Mouse (Mus musculus): ENCODE measurements around the gene Smyd3.

Gene Smyd3

DNA sequence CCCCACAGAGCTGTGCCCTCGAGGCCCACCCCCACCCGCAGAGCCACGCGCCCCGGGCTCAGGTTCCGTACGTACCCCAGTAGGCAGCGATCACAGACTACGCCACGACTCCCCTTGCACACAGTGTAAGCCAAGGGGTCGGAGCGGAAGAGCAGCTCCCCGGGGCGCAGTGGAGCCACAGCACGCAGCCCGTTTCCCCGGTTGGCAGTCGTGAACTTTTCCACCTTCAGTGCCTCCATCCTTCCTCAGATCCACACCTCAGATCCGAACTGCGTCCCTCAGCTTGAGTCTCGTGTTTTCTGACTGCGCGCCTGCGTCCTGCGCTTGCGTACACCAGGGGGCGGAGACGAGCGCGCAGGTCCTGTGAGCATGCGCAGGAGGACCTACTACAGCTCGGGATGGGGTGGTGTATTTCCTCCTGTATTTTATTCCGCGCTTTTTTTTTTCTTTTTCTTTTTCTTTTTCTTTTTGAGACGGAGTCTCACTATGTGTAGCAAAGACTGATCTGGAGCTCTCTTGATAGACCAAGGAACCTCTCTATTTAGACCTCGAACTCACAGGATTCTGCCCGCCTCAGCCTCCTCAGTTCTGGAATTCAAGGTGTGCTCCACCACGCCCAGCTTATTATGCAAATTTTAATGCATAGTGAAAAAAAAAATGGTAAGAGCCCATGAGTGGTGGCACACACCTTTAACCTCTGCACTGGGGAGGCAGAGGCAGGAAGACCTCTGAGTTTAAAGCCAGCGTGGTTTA, at the start of gene Smyd3:
Gene Smyd3 (minus strand): TSS at position 329 of the 753 bp plus-strand sequence.
- peak; percentile 89 for DNase-seq (ENCODE audit: low spot score)

- DNase-seq (ENCODE audit: low spot score), result no peak
These were observed 49.7 kb upstream of the Smyd3 start for GRCm38 (mm10) chr1:179567558-179567957.

DNA sequence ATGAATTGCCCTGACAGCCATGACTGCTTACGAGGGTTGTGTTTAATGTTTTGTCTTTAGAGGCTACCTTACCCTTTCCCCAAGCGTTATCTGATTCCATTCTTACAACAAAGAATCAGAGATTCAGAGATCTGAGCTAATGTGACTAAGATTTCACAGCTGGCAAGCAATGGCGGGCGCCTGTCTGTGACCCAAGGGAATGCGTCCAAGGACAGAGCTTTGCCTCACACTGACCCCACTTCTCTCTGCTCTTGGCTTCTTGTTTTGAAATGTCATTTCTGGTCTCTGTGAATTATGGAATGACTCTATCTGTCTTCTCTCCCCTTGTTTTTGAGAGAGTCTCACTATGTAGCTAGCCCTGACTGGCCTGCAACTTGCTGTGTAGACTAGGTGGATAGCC, 46.1 kb upstream of the Smyd3 start:
- DNase-seq (ENCODE audit: low spot score), result no peak

DNA sequence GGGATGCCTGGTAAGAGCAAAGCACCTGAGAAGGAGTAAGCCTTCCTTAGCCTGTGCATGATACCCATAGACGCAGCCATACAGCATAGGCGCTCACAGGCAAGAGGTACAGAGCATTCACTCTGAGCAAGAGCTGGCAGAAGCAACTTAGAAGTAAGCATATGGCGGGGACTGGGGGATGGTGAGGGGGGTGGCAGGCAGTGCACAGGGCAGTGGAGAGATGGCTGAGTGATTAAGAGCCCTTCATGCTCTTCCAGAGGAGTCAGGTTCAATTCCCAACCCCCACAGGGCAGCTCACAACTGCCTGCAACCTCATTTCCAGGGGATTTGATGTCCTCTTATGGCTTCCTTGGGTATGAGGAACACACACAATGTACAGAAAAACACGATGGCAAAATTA, 45.4 kb upstream of the Smyd3 start:
- no peak for DNase-seq (ENCODE audit: low spot score)

DNA sequence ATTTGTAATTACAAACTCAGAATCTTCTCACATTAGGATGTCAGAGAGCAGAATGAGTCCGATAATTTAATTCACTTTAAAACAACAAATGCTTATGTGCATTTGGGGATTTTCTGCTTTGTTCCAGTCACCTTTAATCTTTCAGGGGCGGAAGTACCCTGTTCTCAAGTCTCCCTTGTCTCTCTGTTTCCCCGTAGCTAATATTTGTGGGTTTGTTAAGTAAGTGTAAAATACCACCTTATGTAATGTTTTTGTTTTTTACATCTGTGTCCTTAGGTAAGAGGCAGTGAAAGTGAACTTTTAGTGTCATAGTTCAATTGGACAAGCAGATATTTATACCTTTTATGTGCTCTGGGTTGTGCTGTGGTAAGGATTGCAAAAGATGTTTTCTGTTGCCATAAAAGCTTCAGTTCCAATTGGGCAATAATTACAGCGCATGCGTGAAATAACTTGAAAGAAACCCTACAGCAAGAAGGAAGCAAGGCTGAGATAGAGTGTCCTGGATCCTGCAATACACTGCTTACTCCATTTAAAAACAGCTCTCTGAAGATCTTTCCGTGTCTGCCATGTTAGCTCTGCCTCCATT, 43.1 kb upstream of the Smyd3 start:
- DNase-seq (ENCODE audit: low spot score), result no peak

DNA sequence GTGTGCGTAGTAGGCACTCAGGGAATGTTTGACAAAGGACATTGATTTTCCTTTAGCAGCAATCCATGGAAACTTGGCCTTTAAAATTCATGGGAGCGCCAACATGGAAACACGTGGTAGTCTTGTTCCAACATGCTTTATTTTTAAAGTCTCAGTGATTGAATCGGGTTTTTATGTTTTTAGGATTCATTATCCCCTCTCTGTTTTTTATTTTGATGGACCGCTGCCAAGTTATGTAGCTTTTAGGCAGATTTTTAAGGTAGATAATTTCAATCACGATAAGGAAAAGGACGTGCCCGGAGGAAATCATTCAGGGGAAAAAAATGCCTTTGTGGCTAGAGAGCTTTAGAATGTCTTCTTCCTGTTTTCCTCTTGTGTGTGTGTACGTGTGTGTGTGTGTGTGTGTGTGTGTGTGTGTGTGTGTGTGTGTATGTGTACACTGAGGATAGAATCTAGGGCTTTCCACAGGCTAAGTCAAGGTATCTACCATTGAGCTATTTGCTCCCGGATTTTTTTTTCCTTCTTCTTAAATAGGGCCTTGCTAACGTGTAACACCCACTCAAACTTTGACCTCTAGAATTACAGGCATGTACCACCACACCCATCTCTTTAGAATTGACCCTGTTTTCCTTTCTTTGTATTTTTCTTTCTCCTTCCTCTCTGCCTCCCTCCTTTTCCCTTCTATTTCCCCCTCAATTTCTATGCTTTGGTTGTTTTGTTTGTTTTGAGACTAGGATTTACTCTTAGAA, 41.8 kb upstream of the Smyd3 start:
- no peak for DNase-seq (ENCODE audit: low spot score)

DNA sequence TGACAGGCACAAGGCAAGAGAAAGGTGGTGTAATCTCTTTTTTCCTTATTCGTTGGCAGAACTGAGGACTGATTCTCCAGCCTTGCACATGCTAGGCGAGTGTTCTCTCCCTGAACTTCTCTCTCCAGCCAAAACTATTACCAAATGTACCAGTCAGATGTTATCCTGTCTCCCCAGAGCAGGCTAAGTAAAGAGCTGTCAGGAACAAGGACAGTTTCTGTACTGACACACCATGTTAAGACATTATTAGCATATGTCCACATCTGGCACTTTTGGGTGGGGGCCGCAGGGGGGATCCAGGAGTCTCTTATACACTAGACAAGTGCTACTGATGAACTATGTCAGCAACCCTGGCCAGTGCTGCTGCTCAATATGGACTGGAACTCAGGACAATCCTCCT, 39.1 kb upstream of the Smyd3 start:
- DNase-seq (ENCODE audit: low spot score), result no peak

DNA sequence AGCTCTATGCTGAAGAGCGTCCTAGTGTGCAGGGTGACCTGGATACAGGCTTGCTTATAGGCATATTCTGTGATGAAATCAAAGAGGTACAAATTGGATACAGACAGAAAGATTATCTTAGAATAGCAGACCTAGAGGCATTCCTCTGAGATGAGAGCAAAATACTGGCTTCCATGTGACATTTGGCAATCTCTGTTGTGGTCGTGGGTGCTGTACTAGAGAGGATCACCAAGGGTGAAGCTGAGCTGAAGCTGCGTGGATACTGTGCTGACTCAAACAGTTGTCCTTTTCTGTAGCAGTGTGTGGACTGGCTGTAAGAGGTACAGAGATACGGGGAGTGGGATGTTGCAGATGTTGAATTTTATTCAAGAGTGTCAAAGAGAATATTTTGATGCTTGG, 36.1 kb upstream of the Smyd3 start:
- DNase-seq (ENCODE audit: low spot score), result no peak

GRCm38 (mm10) chr1:179553197-179553948, 35.5 kb upstream of the Smyd3 start:
- DNase-seq (ENCODE audit: low spot score), result no peak

- peak; percentile 60 for DNase-seq (ENCODE audit: low spot score)
These were observed 34.9 kb upstream of the Smyd3 start for GRCm38 (mm10) chr1:179552751-179553150.

DNA sequence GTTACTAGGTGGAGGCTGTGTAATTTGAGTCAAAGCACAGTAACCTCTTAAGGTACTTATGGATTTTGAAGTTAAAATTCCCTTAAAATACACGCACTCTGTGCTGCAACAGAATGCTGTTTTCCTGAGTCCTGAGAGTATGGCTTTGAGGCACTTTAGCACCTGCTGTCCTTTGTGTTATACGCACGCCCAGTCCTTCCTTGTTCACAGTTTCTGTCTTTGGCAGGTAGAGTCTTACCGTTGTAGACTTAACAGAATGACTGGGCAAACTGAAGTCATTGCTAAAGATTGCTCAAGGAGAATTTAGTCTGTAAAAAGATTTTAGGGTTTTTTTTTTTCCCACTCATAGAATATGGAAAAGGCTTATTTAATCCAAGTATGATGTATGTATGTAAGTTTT, 34.1 kb upstream of the Smyd3 start:
- no peak for DNase-seq (ENCODE audit: low spot score)

DNA sequence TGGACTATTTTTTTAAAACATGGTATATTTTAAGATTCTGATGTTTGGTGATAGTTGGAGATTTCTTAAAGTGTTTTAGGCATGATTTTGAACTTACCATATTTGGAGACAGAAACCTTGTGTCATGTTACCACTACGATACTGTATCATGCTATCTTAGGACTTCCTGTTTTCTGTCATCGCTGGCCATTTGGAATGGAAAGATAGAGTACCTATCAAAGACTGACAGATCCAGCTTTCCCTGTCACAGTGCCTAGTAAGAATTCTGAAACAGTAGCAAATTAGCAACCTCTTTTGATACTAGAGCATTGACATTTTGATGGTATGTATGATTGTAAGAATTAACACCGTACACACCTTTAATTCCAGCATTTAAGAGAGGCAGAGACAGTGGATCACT, 33.5 kb upstream of the Smyd3 start:
- DNase-seq (ENCODE audit: low spot score), result no peak

DNA sequence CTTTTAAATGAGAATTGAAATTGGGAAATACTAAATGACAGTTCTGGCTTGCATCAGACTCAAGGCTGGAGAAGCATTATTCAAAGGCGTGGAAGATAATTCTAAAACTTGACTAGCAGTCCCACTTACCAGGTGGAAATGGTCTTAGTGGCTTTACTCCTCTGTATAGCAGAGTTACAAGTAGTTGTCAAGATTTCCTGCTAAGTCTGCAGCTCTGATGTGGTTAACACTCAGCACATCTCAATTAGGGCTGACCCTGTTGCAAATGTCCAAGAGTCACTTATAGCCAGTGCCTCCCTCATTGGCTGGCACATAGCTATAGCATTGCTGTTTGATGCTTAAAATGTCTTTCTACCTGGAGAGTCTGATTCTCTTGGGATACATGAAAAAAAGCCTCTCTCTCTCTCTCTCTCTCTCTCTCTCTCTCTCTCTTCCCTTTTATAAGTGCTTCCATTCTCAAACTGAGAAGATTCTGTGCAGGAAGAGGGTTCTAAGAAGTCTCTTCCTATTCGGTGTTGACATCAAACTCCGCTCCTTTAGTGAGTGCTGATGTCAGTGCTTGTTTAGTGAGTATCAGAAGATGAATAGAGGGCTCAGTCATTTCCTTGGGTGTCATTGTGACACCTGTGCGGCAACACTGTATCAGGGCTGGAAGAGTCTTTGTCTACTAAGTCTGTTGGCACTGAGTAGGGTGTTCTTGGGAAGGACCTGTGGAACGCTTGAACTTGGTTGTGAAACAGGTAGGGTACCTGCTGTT, 31.3 kb upstream of the Smyd3 start:
- no peak for DNase-seq (ENCODE audit: low spot score)

DNA sequence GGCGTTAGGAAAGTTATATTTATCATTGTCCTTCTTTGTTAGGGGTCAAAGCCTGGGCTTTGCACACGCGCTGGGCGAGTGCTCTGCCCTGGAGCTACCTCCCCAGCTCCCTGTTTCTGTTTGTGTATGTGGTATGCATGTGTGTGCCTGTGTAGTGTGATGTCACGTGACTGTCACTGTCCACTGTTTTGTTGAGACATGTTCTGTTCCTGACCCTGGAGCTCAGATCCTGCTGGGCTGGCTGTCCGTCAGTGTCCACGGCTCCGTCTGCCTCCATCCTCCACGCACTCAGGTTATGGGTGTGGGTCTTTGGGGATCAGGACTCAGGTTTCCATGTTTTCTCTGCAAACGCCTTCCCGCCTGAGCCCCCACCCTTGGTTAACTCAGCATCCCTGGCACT, 30.4 kb upstream of the Smyd3 start:
- DNase-seq (ENCODE audit: low spot score), result no peak

GRCm38 (mm10) chr1:179547176-179547575, 29.3 kb upstream of the Smyd3 start:
- no peak for DNase-seq (ENCODE audit: low spot score)

DNA sequence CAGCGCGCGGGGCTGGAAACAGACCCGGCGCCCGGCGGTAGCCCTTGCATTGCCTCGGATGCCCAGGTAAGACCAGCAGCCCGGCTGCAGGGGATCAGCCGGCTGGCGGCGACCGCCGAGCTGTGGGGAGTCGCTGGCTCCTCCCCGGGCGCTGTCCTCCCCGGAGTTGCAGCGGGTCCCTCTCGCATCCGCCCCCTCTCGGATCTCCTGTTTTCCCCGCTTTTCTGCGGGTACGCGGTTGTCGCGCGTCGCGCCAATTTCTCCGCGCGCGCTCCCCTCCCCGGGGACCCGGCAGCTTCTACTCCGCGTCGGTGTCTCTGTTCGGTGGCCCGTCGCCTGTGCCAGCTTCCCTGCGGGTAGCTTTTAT, 28.7 kb upstream of the Smyd3 start:
- DNase-seq (ENCODE audit: low spot score), result no peak

DNA sequence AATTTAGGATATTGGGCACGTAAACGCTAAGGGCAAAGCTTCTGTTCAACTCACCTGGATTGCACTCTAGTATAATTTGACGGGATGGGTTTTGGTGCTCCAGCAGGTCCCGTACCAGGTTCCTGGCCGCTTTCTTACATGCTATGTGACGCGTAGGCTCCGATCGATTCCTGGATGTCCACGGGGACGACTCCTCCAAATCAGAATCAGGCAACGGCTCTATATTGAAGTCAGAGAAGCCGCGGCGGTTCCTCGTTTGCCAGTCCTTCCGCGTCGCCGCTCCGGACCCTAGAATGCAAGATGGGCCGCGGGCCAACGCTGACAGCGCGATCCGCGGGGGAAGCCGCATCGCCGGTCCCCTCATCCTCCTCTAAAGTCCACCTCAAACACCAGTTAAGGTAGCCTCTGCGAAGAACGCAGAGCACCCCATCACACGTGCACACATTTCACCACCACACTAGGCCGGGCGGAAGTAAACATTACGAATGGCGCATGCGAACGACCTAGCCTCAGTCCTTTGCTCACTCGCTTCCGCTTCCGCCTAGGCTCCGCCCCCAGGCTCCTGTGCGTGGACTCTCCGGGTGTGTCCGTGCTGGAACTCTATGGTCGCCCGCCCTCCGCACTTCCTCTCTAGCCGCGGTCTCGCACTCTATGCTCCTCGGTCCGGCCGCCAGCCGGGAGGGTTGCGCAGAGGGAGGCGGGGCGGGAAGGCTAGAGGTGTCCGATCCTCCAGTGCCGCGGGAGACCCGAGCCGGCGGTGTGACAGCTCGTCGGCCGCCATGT, 28.1 kb upstream of the Smyd3 start, which contains the start of the genes Tfb2m and Cnst:
Gene Tfb2m (minus strand): TSS at position 500 of the 783 bp plus-strand sequence.
Gene Cnst (plus strand): TSS at position 603 of the 783 bp plus-strand sequence.
- peak; percentile 97 for DNase-seq (ENCODE audit: low spot score)

GRCm38 (mm10) chr1:179541502-179541901, 23.7 kb upstream of the Smyd3 start:
- no peak for DNase-seq (ENCODE audit: low spot score)

DNA sequence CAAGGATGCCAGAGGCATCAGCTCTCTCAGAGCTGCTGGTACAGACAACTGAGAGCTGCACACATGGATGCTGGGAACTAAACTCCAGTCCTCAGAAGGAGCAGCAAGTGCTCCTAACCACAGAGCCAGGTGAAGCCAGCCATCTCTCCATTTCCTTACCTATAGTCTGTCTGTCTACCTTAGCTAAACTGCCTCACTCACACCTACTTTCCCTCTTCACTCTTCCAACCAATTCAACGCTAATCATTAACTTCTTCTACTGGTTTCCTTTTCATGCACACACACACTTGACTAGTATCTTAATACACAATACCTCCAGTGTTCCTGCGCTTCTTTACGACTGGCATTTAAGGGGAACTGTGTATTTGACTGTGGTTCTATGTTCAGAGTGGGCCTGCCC, 22.0 kb upstream of the Smyd3 start:
- no peak for DNase-seq (ENCODE audit: low spot score)

- no peak for DNase-seq (ENCODE audit: low spot score)
These were observed 21.2 kb upstream of the Smyd3 start for GRCm38 (mm10) chr1:179539054-179539453.

DNA sequence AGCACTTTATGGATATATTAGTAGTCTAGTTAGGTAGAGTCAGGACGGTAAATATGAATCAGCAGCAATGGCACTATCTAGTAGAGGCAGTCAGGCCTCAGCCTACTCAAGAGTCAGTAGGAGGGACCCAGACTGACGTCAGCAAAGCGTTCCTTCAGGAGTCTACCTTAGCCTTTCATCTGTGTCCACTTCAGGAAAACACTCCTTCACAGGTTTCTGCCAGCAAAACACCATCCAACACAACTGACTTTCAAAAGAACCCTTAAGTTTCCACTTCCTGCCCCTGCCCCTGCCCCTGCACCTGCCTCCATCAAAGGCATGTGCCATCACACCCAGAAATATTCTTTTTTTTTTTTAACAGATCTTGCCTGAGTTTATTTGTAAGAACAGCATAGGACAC, 2.1 kb upstream of the Smyd3 start:
- DNase-seq (ENCODE audit: low spot score), result no peak
